Mouse (Mus musculus) spleen, embryonic (tissue): Measurements from ENCODE around the gene Gm28870.
"Not testable (repeated sequence)": the region's sequence is repeated elsewhere in the genome, so short reads cannot be mapped to it uniquely, and the experiment has no call there.

Source experiments
- CTCF ChIA-PET: fragments of 350-600 bp; sonication (Branson Sonifier 250); formaldehyde crosslinking; loops from one replicate; lab custom pipeline; 2022; lab: Charles Lee

Gm28870 gene

DNA sequence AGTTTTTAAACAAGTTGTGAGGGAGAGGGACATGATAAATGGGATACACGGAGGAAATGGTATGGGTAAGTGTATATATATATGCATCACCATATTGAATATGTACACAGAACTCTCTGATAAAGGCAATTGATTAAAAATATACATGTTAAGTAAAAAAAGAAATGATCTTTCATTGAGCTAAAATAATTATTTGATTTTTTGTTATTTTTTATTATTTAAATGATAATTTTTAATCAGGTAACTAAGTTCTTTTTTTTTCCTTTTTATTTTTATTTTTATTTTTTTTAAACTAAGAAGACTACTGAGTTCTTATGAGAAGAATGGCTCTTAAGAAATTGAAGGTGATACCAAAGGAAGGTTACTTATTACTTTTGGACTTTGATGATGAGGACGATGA is at the start of gene Gm28870:
Gm28870 (plus strand) TSS at position 301 of the 400 bp plus-strand sequence.
- CTCF ChIA-PET = not testable (repeated sequence)
